Mouse (Mus musculus) kidney, postnatal 14 days (tissue): ENCODE results near the gene Gga1.
"Not testable (repeated sequence)": the region's sequence is repeated elsewhere in the genome, so short reads cannot be mapped to it uniquely, and the experiment has no call there.

Experiments
- DNase-seq: peaks from one replicate; pipeline ENCODE4 v3.0.0; 2022; ENCODE audit warnings: mixed read lengths

The Gga1 gene

DNA sequence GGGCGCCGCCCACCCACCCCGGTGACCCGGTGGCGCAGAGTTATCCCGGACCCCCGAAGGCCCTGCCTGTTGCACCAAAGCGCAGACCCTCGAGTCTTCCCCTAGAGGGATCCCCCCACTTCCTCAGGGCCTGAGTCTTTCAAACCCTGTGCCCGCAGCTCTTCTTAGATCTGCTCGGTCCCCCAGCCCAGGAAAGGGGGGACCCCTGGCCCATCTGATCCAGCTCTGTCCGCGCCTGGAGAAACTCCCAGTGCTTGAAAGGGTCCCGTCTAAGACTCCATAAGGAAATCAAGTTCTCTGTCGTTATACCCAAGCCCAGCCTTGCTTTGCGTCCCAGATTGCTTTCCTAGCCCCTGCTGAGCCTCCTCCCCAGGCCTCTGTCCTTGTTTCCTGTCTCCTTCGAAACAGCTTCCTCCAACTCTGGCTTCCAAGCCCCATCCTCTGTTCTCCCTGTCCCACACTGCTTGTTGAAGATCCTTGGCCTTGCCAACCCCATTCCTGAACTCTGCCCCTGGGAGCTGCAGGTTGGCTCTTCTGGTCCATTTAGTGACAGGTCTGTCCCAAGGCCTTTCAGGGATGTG, 910 bp downstream of the Gga1 start:
- DNase-seq: no peak

DNA sequence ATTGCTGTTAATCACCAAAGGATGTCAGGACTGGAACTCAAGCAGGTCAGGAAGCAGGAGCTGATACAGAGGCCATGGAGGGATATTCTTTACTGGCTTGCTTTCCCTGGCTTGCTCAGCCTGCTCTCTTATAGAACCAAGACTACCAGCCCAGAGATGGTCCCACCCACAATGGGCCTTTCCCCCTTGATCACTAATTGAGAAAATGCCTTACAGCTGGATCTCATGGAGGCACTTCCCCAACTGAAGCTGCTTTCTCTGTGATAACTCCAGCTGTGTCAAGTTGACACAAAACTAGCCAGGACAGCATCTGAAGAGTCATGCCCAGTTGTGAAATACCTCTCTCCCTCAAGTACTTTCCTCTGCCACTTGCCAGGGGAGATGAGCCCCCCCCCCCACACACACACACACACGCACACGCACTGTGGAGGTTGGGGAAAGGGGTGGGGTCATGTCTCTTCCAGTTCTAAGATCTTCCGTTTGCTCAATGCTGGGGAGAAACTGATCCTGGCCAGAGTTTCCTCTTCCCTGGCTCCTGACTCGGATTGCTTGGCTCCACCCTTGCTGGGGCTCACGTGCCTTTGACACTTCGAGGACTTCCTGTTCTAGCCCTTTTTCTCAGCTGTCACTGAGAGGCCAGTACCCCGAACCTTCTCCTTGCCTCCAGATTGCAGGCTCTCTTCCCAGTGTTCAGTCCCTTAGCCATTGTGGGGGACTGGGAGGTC, 2.0 kb downstream of the Gga1 start:
- not testable (repeated sequence) for DNase-seq

DNA sequence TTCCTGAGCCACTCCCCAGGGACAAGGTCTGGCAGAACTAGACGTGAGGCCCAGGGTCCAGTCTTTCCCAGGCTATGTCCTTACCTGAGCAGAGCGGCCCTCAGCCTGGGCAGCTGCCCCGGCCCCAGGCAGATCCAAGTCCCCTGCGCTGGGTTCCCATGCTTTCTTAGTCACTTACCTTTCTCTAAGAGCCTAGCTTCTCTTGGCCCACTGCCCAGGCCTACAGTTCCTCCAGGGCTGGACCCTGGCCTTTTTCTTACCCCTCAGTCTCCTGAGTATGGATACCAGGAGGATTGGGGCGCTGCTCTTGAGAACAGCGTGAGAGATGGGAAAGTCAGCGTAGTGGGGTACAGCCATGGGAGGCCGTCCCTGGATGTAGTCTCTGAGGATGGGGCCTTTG, 3.4 kb downstream of the Gga1 start:
- peak; percentile 77 for DNase-seq

DNA sequence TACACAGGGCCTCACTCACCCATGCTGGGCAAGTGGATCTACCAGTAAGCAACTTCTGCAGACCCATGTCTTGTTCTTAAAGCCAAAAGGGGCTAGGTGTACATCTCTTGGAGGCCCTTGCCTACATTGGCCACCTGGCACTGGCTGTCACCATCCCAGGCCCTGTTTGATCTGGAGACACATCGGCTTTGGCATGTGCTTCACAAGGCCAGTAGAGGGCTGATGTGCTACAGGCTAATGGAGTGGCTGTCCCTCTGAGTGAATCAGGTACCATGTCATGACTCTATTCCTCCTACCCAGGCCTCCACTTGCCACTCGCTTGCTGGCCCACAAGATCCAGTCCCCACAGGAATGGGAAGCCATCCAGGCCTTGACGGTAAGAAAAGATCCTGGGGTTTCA, 4.8 kb downstream of the Gga1 start:
- no peak for DNase-seq

DNA sequence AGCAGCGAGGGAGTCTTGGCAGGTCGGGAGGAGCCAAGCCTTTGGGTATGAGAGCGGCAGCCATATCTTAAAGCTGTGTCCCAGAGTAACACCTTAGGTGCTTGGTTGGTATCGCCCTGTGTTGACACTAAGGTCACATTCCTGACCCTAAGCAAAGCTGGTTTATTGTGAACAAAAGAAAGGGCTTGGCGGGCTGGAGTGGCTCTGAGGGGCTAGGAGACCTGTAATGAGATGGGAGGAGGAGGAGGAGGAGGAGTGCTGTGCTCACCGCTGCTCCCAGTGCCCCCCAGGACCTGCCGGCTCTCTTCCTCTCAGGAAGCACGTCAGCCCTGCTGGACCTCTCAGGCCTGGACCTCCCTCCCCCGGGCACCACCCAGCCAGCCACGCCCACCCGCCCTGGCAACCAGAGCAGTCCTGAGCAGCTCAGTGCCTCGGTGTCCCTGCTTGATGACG, 12.4 kb downstream of the Gga1 start:
- no peak for DNase-seq

DNA sequence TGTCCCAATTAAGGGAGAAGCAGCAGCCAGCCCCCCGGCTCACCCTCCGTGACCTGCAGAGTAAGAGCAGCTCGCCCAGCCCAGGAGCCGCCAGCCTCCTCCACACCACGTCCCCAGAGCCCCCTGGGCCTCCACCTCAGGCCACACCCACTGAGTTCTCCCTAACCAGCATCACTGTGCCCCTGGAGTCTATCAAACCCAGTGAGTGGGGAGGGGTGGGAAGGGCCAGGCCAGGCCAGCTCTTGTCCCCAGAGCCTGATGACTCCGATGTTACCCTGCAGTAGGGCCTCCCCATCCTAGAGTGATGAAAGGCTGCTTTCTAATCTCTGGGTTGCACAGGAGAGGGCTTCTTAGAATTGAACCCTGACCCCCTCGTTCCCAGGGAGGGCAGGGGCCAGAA, 15.4 kb downstream of the Gga1 start:
- DNase-seq: no peak

DNA sequence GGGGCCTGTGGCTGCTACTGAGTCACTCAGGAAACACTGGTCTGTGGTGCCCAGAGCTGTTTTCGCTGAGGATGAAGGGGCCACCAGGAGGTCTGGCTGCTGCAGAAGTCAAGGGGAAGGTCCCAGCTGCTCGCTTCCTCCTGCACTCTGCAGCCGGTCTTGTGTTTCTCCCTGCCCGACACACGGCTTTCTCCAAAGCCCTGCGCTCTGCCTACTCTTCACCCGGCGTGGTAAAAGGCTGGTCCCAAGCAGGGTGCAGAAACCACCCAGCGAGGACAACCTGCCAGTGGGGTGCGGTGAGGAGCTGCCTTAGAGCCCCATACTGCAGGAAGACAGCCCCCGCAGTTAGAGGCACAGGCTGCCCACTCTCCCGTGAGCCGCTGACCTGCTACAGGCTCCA, 17.7 kb downstream of the Gga1 start:
- no peak for DNase-seq

DNA sequence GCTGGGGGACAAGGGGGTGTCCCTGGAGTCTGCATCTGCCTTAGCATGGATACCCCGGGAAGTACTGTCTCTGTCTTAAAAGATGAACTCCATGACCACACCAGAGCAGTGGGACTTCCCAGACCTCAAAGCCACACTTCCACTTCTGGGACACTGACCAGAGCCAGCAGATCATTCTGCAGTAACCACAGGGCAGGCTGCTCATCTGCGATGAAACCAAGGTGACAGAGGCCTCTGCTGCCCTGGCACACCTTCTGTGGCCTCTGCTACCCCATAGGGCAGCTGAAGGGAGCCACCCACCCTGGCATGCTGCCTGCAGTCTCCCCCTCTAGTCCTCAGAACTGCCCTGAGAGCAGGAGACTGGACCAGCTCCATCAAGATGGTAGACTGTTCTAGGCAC, 18.8 kb downstream of the Gga1 start:
- no peak for DNase-seq

DNA sequence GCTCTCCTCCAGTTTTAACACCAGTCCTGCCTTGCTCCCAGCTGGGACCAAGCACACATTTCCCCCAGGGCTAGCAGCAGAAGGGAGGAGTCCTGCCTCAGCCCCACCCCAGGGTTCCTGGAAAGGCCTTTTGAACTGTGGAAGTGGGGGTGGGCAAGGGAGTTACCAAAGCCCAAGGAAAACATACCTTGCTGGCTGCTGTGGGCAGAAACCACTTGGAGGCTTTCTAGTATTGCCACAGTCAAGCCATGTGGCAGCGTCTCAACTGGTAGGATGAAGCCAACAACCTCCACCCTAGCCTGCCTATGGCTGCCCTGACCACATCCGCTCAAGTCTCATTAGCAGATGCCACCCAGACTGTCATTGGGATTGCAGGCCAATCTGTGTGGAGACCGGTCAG, 19.2 kb downstream of the Gga1 start:
- no peak for DNase-seq

DNA sequence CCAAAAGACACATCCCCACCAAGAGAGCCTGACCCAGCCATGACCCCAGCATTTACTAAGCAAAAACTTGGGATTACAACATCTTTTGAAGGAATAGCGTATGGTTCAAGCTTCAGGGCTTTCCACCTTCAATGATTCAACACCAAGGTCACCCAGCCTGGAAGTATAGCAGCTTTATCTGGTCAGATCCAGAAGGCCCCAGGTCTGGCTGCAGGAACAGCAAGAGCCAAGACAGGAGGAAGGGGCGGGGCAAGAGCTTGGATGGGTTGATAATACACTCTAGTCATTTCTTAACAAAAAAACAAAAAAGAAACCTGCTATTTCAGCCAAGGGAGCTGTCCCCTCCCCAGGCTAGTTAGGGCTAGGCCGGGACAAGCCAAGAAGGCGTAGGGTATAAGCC, 20.5 kb downstream of the Gga1 start:
- DNase-seq: no peak

DNA sequence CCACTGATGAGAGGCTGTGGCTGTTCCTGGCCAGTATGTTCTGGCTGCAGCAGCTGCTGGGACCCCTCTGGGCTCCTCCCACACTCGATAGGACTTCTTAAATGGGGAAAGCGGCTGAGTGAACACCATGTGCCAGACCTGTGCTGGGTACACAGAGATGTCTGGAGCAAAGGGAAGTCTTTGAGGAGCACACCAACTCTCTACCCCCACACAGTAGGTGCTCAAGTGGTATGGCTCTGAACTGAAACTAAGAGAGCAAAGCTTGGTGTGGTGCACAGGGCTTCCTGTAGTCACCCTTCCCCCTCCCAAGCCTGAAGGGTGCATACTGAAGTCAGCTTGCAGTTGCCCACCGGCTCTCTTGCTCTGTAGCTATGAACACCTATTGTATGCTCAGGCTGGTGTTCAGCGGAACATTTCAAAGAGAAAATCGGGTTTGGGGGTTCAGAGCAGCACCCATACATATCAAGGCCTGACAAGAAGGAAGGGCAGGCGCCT, 21.6 kb downstream of the Gga1 start:
- no peak for DNase-seq

DNA sequence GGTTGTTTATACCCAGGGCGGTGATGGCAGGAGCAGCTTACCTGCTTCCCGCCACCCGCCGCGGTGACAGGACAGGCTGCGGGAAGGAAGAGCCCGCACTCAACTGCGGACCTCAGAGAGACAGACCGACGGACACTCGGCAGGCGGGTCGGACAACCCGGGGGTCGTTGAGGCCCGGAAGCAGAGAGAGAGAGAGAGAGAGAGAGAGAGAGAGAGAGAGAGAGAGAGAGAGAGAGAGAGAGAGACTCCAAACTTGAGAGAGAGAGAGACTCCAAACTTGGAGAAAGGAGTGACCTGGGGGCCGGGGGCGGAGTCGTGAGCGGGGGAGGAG, 22.4 kb downstream of the Gga1 start, which contains the start of gene Gm49510:
Gene Gm49510 (plus strand): TSS at position 259 of the 331 bp plus-strand sequence.
- no peak for DNase-seq

DNA sequence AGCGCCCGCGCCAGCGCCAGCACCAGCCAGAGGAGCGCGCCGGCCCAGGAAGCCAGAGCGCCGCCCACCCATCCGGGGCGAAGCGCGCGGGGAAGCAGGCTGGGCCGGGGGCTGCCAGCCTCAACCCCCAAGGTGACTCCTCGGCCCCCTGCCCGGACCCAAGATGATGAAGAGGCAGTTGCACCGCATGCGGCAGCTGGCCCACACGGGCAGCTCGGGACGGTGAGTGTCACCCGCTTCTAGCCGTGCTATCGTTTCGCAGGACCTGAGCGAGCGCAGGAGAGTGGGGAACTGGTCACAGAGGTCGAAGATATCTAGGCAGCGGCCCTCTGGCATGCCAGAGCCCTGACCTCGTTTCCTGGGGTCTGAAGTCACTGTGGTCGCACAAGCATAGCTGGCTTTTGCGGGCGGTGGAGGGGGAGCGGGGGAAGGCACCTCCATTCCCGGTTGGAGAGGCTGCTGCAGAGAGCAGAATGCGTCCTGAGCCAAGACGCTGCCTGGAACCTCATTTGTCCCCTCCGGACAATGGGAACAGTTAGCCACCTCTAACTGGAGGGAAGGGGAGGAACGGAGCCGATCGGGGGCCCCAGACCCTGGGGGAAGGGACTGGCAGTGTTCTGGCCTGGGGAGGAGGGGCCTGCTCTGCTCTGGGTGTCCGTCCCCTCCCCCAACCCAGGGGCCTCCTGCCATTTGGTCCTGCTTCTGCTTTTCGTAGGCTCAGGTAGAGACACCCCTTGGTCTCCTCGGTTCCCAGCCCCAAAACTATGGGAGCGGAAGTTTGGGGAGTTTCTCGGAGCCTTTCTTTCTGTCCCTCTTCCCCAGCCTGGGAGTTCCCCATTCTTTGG, 23.0 kb downstream of the Gga1 start, which contains the start of gene Sh3bp1:
Gene Sh3bp1 (plus strand): TSS at position 29 of the 845 bp plus-strand sequence.
- peak; percentile 83 for DNase-seq

DNA sequence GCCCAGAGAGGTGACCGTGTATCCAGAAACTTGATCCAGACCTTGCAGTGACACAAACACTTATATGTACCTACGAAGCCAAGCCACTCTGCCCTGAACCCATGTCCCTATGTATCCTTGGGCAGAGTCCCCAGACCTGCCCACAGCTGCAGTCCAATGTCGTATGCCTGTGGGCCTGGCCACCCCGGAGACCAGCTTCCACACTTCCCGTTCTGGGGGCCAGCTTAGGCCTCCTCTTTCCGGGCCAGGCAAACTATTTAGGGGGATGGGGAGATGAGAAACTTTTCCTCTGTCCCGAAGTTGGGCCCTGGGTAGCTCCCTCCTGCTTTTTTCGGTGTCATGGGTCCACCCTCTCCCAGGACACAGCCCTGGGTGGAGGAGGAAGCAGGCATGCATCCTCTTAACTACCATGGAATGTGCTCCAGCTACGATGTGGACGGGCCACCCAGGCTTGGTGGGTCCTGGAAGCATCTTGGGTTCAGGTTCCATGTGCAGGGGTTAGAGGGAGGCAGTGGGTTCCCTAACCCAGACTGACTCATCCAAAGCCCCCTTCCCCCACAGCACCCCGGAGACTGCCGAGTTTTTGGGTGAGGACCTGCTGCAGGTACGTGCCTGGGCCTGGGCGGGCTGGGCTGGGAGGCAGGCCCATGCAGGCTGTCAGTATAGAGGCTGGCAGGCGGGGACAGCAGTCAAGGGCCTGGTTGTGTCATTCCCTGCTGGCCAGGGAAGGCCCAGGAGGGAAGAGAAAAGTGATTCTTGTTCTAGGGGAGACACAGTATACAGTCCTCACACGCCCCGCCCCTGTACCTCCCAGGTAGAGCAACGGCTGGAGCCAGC, 23.8 kb downstream of the Gga1 start:
- DNase-seq: no peak

DNA sequence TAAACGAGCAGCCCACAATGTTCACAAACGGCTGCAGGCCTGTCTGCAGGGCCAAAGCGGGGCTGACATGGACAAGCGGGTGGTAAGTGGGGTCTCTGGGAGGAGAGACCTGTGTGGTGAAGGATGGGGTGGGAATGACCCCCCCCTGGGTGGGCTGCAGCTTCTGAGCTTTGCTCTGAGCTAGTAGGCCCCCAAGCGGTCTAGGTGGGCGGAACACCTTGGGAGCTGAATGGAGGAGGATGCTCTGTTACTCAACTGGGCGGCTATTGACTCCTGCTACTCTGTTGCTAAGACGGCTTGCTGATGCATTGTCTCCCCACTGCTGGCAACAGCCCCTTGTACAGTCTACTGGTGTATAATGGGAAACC, 24.4 kb downstream of the Gga1 start:
- no peak for DNase-seq

DNA sequence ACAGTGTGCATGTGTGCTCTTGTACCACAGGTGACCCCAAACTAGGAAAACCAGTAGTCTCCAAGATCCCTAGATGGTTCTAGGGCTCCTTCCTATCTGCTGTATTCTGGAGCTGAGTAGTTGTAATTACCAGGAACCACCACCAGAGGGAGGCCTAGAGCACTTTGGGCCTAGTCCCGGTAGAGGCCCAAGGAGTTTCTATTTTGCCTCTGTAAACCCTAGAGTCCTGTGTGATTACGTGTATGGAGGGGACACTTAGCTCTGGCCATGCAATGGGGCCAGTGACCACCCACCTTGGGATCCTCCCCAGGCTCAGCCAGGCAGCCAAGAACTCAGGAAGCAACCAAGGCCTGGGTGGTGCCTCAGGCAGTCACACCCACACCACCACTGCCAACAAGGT, 26.3 kb downstream of the Gga1 start:
- DNase-seq: peak; percentile 86

DNA sequence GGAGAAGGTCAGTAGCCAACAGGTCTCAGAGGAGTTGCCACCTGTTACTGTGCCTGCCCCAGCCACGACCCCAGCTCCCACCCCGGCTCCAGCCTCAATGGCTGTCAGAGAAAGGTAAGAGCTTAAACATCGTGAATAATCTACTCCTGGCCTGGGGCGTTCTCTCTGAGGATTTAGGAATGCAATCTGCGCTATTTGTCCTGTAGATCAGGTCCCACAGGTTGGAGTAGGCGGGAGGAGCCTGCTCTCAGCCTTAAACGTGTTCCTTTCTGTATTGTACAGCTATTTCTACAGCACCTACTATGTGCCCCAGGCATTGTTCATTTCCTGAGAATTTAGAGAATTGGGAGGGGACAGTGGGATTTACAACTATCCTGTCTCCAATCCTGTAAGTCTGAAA, 31.4 kb downstream of the Gga1 start:
- DNase-seq: no peak

DNA sequence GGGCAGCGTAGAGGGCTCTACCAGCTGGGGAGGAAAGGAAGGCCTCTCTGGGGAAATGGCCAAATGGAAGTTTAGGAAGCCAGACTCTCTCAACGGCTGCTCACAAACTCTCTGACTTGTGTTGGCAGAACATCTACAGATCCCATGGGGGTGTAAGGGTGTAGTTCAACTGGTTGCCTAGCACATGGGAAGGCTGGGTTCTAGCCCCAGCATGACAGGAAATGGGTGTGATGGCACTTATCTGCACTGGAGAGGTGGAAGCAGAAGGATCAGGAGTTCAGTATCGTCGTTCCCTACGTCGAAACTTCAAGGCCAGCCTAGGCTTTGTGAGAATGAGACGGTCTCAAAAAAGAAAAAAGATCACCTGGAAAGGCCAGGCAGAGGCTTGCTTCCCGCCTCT, 32.0 kb downstream of the Gga1 start:
- no peak for DNase-seq

DNA sequence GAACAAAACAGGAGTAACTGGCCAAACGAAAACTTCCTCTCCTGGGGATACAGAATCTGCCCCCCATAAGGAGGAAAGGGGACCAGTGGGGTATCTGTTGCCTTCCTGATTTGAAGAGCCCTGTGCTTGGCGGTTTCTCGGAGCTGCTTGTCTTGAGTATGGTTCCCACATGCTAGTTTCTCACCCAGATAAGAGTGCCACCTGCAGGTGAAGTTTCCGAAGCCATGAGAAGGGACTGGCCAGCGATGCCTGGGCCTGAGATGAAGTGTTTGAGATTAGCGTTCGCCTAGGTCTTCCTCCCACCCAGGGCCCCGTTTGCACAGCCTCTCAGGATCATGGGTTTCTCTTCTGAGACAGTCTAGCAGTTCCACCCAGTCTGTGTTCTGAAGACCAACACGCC, 35.0 kb downstream of the Gga1 start:
- DNase-seq: peak; percentile 65

DNA sequence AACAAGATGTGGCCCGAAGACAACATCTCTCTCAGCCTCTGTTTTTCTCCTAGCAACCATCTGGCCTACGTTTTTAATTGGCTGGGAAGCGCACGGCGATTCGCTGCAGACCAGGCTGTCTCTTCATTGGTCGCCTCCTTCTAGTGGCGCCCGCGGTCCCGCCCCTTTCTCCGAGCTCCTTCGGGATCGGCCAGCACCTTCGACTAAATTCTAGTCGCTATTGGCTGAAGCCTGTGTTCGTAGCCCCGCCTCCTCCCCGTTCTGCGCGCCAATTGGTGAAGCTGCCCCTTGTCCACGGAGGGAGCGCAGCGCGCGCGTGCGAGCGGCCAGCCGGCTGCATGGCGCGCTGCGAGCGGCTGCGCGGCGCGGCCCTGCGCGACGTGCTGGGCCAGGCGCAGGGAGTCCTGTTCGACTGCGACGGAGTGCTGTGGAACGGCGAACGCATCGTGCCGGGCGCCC, 36.7 kb downstream of the Gga1 start, which contains the start of gene Pdxp:
Gene Pdxp (plus strand): TSS at position 288 of the 459 bp plus-strand sequence.
- peak; percentile 97 for DNase-seq

DNA sequence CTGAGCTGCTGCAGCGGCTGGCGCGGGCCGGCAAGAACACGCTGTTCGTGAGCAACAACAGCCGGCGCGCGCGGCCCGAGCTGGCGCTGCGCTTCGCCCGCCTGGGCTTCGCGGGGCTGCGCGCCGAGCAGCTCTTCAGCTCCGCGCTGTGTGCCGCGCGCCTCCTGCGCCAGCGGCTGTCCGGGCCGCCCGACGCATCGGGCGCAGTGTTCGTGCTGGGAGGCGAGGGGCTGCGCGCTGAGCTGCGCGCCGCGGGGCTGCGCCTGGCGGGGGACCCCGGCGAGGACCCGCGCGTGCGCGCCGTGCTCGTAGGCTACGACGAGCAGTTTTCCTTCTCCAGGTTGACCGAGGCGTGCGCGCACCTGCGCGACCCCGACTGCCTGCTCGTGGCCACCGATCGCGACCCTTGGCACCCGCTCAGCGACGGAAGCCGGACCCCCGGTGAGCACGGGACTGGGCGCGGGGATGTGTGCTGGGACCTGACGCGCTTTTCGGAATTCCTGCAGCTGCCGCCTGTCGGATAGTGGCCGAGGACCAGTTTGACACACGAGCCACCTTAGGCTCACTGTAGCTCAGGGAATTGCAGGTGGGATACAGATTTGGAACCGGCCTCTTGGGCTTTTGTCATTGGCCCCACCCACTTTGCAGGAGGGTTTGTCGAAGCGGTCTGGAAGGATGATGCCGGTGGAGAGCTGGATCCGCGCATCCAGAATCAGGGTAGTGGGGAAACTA, 37.3 kb downstream of the Gga1 start:
- DNase-seq: no peak
